Comparison of ENCODE assay signal across 24 mouse cellular contexts in genomic region chr10:43658226-43658593, GRCm38 (mm10).
DNase-seq lines count a peak whose midpoint lies in the region; ATAC-seq and TF ChIP-seq lines count a peak whose summit lies in the region.
"Had no signal": no experiment of that assay in that cellular context is flagged by ENCODE, and none has a peak within 500 bp of the region (broad histone marks: within the 10 kb centered on the region; RNA-seq: fewer than 3 reads in every experiment).

No protein-coding gene starts in this region.

- no peak for TF ChIP-seq POLR2A in kidney, adult 2 months (IDR thresholded peaks at IDR 0.05; ENCODE audit: low read depth, low read length)

- H3K4me1 ChIP-seq in liver, embryonic 12.5 days, result peaks cover 26% of the 10 kb centered on the region
- H3K4me1 ChIP-seq in liver, embryonic 15.5 days (replicated peaks), result peaks cover 27% of the 10 kb centered on the region
- H3K4me1 ChIP-seq in kidney, adult 2 months (ENCODE audit: control insufficient read depth, insufficient read depth, low read length), result peaks cover 6% of the 10 kb centered on the region; the same call in 1 of the 2 replicates
- H3K4me1 ChIP-seq: forebrain, embryonic 13.5 days had no signal

- H3K9me3 ChIP-seq in liver, embryonic 12.5 days (replicated peaks), result no peaks in the 10 kb centered on the region; the same call in 1 of the 2 replicates
- H3K9me3 ChIP-seq in liver, embryonic 15.5 days (replicated peaks), result no peaks in the 10 kb centered on the region
- H3K9me3 ChIP-seq: forebrain, embryonic 10.5 days; forebrain, embryonic 13.5 days; heart, embryonic 15.5 days had no signal

- no peak overlapping the region for H3K4me2 ChIP-seq in liver, embryonic 12.5 days
- no peak overlapping the region for H3K4me2 ChIP-seq in liver, embryonic 15.5 days
- H3K4me2 ChIP-seq: forebrain, embryonic 13.5 days; heart, embryonic 12.5 days; heart, embryonic 15.5 days; hindbrain, embryonic 14.5 days had no signal

- no peak for TF ChIP-seq CTCF in kidney, adult 2 months (conservative IDR thresholded peaks at IDR 0.05; ENCODE audit: insufficient read depth, insufficient read length, low read depth, low read length)

- H3K4me3 ChIP-seq in liver, embryonic 12.5 days, result no peak overlapping the region
- no peak overlapping the region for H3K4me3 ChIP-seq in liver, embryonic 15.5 days (replicated peaks)
- no peak overlapping the region for H3K4me3 ChIP-seq in kidney, adult 2 months (ENCODE audit: insufficient read depth, low read depth, low read length)
- H3K4me3 ChIP-seq: forebrain, embryonic 10.5 days; forebrain, embryonic 13.5 days; gastrocnemius, adult 2 months; heart, embryonic 12.5 days; heart, embryonic 15.5 days had no signal

- ATAC-seq in liver, embryonic 12.5 days, result peak; percentile 78
- peak; percentile 62; the same call in 1 of the 2 replicates for ATAC-seq in liver, embryonic 15.5 days (ENCODE audit: insufficient read depth)
- ATAC-seq in megakaryocyte progenitor cell, adult 5-6 weeks (replicated peaks; ENCODE audit: poor library complexity), result peak; percentile 47
- ATAC-seq: forebrain, embryonic 13.5 days; forebrain, embryonic 16.5 days; hindbrain, postnatal 0 days; inflammation-experienced regulatory T-cells, adult 6 months had no signal

- WGBS in liver, embryonic 12.5 days (ENCODE audit: insufficient replicate concordance), result 39% methylated on average over 1 of the region's 1 CpGs
- WGBS in liver, embryonic 15.5 days (ENCODE audit: insufficient replicate concordance), result 20% methylated on average over 1 of the region's 1 CpGs
- WGBS in kidney, adult 2 months, result 98% methylated on average over 1 of the region's 1 CpGs

- 0 out of 2 replicates have a peak, but pooled peaks cover 6% of the 10 kb centered on the region for H3K27me3 ChIP-seq in liver, embryonic 12.5 days (replicated peaks)
- no peaks in the 10 kb centered on the region for H3K27me3 ChIP-seq in liver, embryonic 15.5 days
- no peaks in the 10 kb centered on the region for H3K27me3 ChIP-seq in kidney, adult 2 months (replicated peaks; ENCODE audit: control insufficient read depth, insufficient read depth, low read length)
- H3K27me3 ChIP-seq: forebrain, embryonic 13.5 days; heart, embryonic 12.5 days; heart, embryonic 15.5 days had no signal

- intact Hi-C loops in heart, postnatal 36 days (cut with DNase I), result no loop called here

- H3K9ac ChIP-seq in liver, embryonic 12.5 days, result no peak overlapping the region
- no peak overlapping the region for H3K9ac ChIP-seq in liver, embryonic 15.5 days
- H3K9ac ChIP-seq: forebrain, embryonic 13.5 days; heart, embryonic 12.5 days; heart, embryonic 15.5 days; hindbrain, embryonic 14.5 days had no signal

- H3K36me3 ChIP-seq in liver, embryonic 12.5 days, result peaks cover 9% of the 10 kb centered on the region; the same call in 1 of the 2 replicates
- 0 out of 2 replicates have a peak, but pooled peaks cover 5% of the 10 kb centered on the region for H3K36me3 ChIP-seq in liver, embryonic 15.5 days (replicated peaks)
- no peaks in the 10 kb centered on the region for H3K36me3 ChIP-seq in kidney, adult 2 months (ENCODE audit: control insufficient read depth, insufficient read depth, low read length)
- H3K36me3 ChIP-seq: forebrain, embryonic 10.5 days; heart, embryonic 12.5 days; heart, embryonic 15.5 days had no signal

- peak; percentile 11 for DNase-seq in heart, adult 11 months
- no peak for DNase-seq in heart, postnatal 36 days
- DNase-seq in adrenal gland, postnatal 4 days (ENCODE audit: low spot score in 2 of 2), result no peak
- DNase-seq in layer of hippocampus, postnatal 25 days (ENCODE audit: extremely low spot score in 1 of 2, low spot score in 1 of 2), result no peak
- DNase-seq in kidney, adult 2 months, result no peak
- DNase-seq: adrenal gland, postnatal 25 days; cerebellum, adult 11 months; cerebellum, adult 2 months; cerebellum, adult 9-11 months; cerebellum, postnatal 36 days; gastrocnemius, adult 2 months; gastrocnemius, postnatal 14 days; heart, postnatal 4 days had no signal

- H3K27ac ChIP-seq in liver, embryonic 12.5 days, result peak overlapping the region; percentile 65; the same call in 1 of the 2 replicates
- peak overlapping the region; percentile 46 for H3K27ac ChIP-seq in liver, embryonic 15.5 days (replicated peaks)
- no peak overlapping the region for H3K27ac ChIP-seq in kidney, adult 2 months (ENCODE audit: insufficient read depth, low read depth, low read length)
- H3K27ac ChIP-seq: forebrain, embryonic 10.5 days; forebrain, embryonic 13.5 days; gastrocnemius, adult 2 months; heart, embryonic 15.5 days; hindbrain, embryonic 14.5 days; hindbrain, postnatal 0 days had no signal
